Comparison of ENCODE assay signal across 9 mouse cellular contexts in genomic region chr11:105182461-105182855, GRCm38 (mm10). TPM values are rescaled to one million over a fixed set of nuclear protein-coding genes. Genes with fewer than 3 reads are reported as not detected.
DNase-seq lines count a peak whose midpoint lies in the region; ATAC-seq and TF ChIP-seq lines count a peak whose summit lies in the region.
"Had no signal": no experiment of that assay in that cellular context is flagged by ENCODE, and none has a peak within 500 bp of the region (broad histone marks: within the 10 kb centered on the region; RNA-seq: fewer than 3 reads in every experiment).

No protein-coding gene starts in this region.

- H3K27me3 ChIP-seq in kidney, adult 2 months (replicated peaks; ENCODE audit: control insufficient read depth, insufficient read depth, low read length): no peaks in the 10 kb centered on the region
- H3K27me3 ChIP-seq in MEL (ENCODE audit: control insufficient read depth in 1 of 2, insufficient read depth in 2 of 2, low read length in 2 of 2): no peaks in the 10 kb centered on the region
- no peaks in the 10 kb centered on the region for H3K27me3 ChIP-seq in forebrain, embryonic 15.5 days

- H3K9ac ChIP-seq in MEL (ENCODE audit: control insufficient read depth, low read depth, low read length, poor library complexity, severe bottlenecking): peak overlapping the region; percentile 100
- H3K9ac ChIP-seq in forebrain, embryonic 15.5 days (replicated peaks): peak overlapping the region; percentile 95

- peak overlapping the region; percentile 76 for H3K4me2 ChIP-seq in forebrain, embryonic 15.5 days (replicated peaks)

- peaks cover 3% of the 10 kb centered on the region for H3K36me3 ChIP-seq in kidney, adult 2 months (ENCODE audit: control insufficient read depth, insufficient read depth, low read length)
- H3K36me3 ChIP-seq in MEL (ENCODE audit: control insufficient read depth in 1 of 2, insufficient read depth in 2 of 2, low read length in 2 of 2): peaks cover 22 to 34% of the 10 kb centered on the region in 2 experiments
- H3K36me3 ChIP-seq in forebrain, embryonic 15.5 days: peaks cover 15% of the 10 kb centered on the region
- H3K36me3 ChIP-seq in macrophage (ENCODE audit: inconsistent target): peaks cover 29% of the 10 kb centered on the region; the same call in 1 of the 2 replicates

- peaks cover 21% of the 10 kb centered on the region for H3K4me1 ChIP-seq in kidney, adult 2 months (ENCODE audit: control insufficient read depth, insufficient read depth, low read length)
- H3K4me1 ChIP-seq in MEL (ENCODE audit: control insufficient read depth in 1 of 2, insufficient read depth in 2 of 2, low read length in 2 of 2): peaks cover 13 to 14% of the 10 kb centered on the region in 2 experiments
- peaks cover 36% of the 10 kb centered on the region for H3K4me1 ChIP-seq in forebrain, embryonic 15.5 days

- TF ChIP-seq EP300 in MEL (IDR thresholded peaks at IDR 0.05; ENCODE audit: low read depth in 1 of 2, low read length in 2 of 2): 0 out of 4 replicates have a peak, but pooled peaks of 1 of the 2 experiments have one; percentile 25

- H3K79me2 ChIP-seq in MEL (ENCODE audit: control insufficient read depth, insufficient read depth, low read length, poor library complexity) (peaks cover 55% of the 10 kb centered on the region), macrophage (ENCODE audit: inconsistent target) (peaks cover 53% of the 10 kb centered on the region)

- H3K27ac ChIP-seq in kidney, adult 2 months (ENCODE audit: insufficient read depth, low read depth, low read length): peak overlapping the region; percentile 97
- peak overlapping the region; percentile 61 for H3K27ac ChIP-seq in MEL (ENCODE audit: control insufficient read depth, low read depth, low read length)
- peak overlapping the region; percentile 93 for H3K27ac ChIP-seq in forebrain, embryonic 15.5 days (replicated peaks)
- H3K27ac ChIP-seq in macrophage: peak overlapping the region; percentile 63

- WGBS in kidney, adult 2 months: under 1% methylated on average over 4 of the region's 4 CpGs
- 5% methylated on average over 4 of the region's 4 CpGs for WGBS in forebrain, embryonic 15.5 days
- WGBS in macrophage (ENCODE audit: missing documents): 0% methylated on average over 4 of the region's 4 CpGs

- no peak for ATAC-seq in forebrain, embryonic 15.5 days (replicated peaks)

- no peaks in the 10 kb centered on the region for H3K9me3 ChIP-seq in MEL (replicated peaks; ENCODE audit: insufficient read depth, low read length)
- no peaks in the 10 kb centered on the region for H3K9me3 ChIP-seq in forebrain, embryonic 15.5 days

- peak; percentile 44 for DNase-seq in kidney, adult 2 months
- DNase-seq in kidney, postnatal 14 days: no peak
- DNase-seq in MEL (ENCODE audit: low read depth, low spot score): no peak
- DNase-seq in frontal cortex, adult 2 months (ENCODE audit: extremely low spot score in 1 of 2, low spot score in 1 of 2): no peak
- DNase-seq in thymus, postnatal 0 days (ENCODE audit: low spot score): no peak
- DNase-seq in embryo, embryonic 10 days (ENCODE audit: low spot score): no peak

- no peak for TF ChIP-seq CTCF in kidney, adult 2 months (conservative IDR thresholded peaks at IDR 0.05; ENCODE audit: insufficient read depth, insufficient read length, low read depth, low read length)
- TF ChIP-seq CTCF in MEL (IDR thresholded peaks at IDR 0.05 in 2 of 3, conservative IDR thresholded peaks at IDR 0.05 in 1 of 3; ENCODE audit: control insufficient read depth in 1 of 3, insufficient read depth in 1 of 3, low read depth in 2 of 3, low read length in 3 of 3, poor library complexity in 1 of 3, severe bottlenecking in 1 of 3): no peak

- no peak for TF ChIP-seq RAD21 in MEL (IDR thresholded peaks at IDR 0.05; ENCODE audit: low read depth, low read length)

- H3K4me3 ChIP-seq in kidney, adult 2 months (ENCODE audit: insufficient read depth, low read depth, low read length): peak overlapping the region; percentile 97
- H3K4me3 ChIP-seq in MEL (ENCODE audit: control insufficient read depth in 1 of 2, insufficient read depth in 1 of 2, low read depth in 2 of 2, low read length in 2 of 2) (peak overlapping the region; percentile 91 to 98), macrophage (ENCODE audit: inconsistent target) (peak overlapping the region; percentile 81)
- peak overlapping the region; percentile 91 for H3K4me3 ChIP-seq in forebrain, embryonic 15.5 days

- TF ChIP-seq POLR2A in kidney, adult 2 months (IDR thresholded peaks at IDR 0.05; ENCODE audit: low read depth, low read length): no peak
- no peak; a peak in 2 of 4 replicates for TF ChIP-seq POLR2A in MEL (IDR thresholded peaks at IDR 0.05; ENCODE audit: control insufficient read depth in 1 of 2, insufficient read depth in 1 of 2, low read depth in 1 of 2, low read length in 2 of 2, poor library complexity in 1 of 2)

TF ChIP-seq in MEL, 35 proteins besides CTCF, POLR2A, EP300 and RAD21:
- TF ChIP-seq HCFC1 (IDR thresholded peaks at IDR 0.05; ENCODE audit: low read depth, low read length): 0 out of 2 replicates have a peak, but pooled peaks have one; percentile 10
- 0 out of 2 replicates have a peak, but pooled peaks have one; percentile 36 for TF ChIP-seq TBP (IDR thresholded peaks at IDR 0.05; ENCODE audit: low read depth, low read length)
- 0 out of 2 replicates have a peak, but pooled peaks have one; percentile 21 for TF ChIP-seq ZKSCAN1 (IDR thresholded peaks at IDR 0.05; ENCODE audit: low read depth, low read length)
- TF ChIP-seq CHD2 (IDR thresholded peaks at IDR 0.05; ENCODE audit: low read length): no peak
- peak; percentile 72 for TF ChIP-seq ZNF384 (IDR thresholded peaks at IDR 0.05; ENCODE audit: low read depth, low read length)
- TF ChIP-seq TCF12 (IDR thresholded peaks at IDR 0.05; ENCODE audit: low read depth, low read length): 0 out of 2 replicates have a peak, but pooled peaks have one; percentile 4
- TF ChIP-seq MXI1 (IDR thresholded peaks at IDR 0.05; ENCODE audit: low read depth, low read length): peak; percentile 40; the same call in 1 of the 2 replicates
- TF ChIP-seq MAX (IDR thresholded peaks at IDR 0.05; ENCODE audit: low read length): no peak; the same call in 1 of the 2 replicates
- no peak for TF ChIP-seq SIN3A (IDR thresholded peaks at IDR 0.05; ENCODE audit: low read length)
- TF ChIP-seq MAZ (IDR thresholded peaks at IDR 0.05; ENCODE audit: low read depth, low read length): no peak

RNA-seq across cellular contexts. Expression of gene Tlk2, which starts 3.9 kb away (rescaled TPM):
- 15.1 and 15.4 TPM in 2 replicates for polyA plus RNA-seq in kidney, adult 2 months (2012; rRNA removed)
- 52.7 and 60.9 TPM in 2 replicates for total RNA-seq in MEL (2012; rRNA removed)
- polyA plus RNA-seq in MEL (2012; ENCODE audit: insufficient read depth in 1 of 2, insufficient read length in 2 of 2, low read depth in 1 of 2, low replicate concordance in 2 of 2, missing spikeins in 1 of 2): 10 to 100 TPM in 1 of 2 experiments, not detected in 1; 46.5 TPM
- polyA plus RNA-seq in forebrain, embryonic 15.5 days (2015; fragmentation: Nextera tagmentation; extraction: Ambion mirVana): 18.6 TPM in 2 replicates
- 100 to 1,000 TPM in 24 of 26 experiments, 10 to 100 TPM in 2; 96.5 to 340 (median 136) TPM for total RNA-seq in macrophage (2018; cell fraction: chromatin; rRNA removed)
- 10 to 100 TPM; 28.6 to 65.0 (median 45.4) TPM for total RNA-seq in macrophage (2018; cell fraction: cytosol; rRNA removed)
- 100 to 1,000 TPM in 3 of 26 experiments, 10 to 100 TPM in 23; 49.9 to 251 (median 81.0) TPM for total RNA-seq in macrophage (2018; cell fraction: nucleus; rRNA removed)
- polyA plus RNA-seq in macrophage (2018): 24.2 to 43.0 TPM (median 26.1 TPM) in 3 replicates
- polyA plus RNA-seq in frontal cortex, adult 2 months (2012; rRNA removed): 43.1 and 43.4 TPM in 2 replicates
- polyA plus RNA-seq in thymus, postnatal 0 days (2015; fragmentation: Nextera tagmentation; extraction: Ambion mirVana): 18.3 and 19.1 TPM in 2 replicates

RNA-seq across cellular contexts. Expression of gene Gm10842, which starts 35.8 kb away (rescaled TPM):
- polyA plus RNA-seq in kidney, adult 2 months (2012; rRNA removed): not detected in 2 replicates
- total RNA-seq in MEL (2012; rRNA removed): not detected in 2 replicates
- polyA plus RNA-seq in MEL (2012; ENCODE audit: insufficient read depth in 1 of 2, insufficient read length in 2 of 2, low read depth in 1 of 2, low replicate concordance in 2 of 2, missing spikeins in 1 of 2) (not detected), macrophage (2018) (not detected in 3 replicates)
- not detected in 2 replicates for polyA plus RNA-seq in forebrain, embryonic 15.5 days (2015; fragmentation: Nextera tagmentation; extraction: Ambion mirVana)
- total RNA-seq in macrophage (2018; cell fraction: chromatin; rRNA removed): not detected
- not detected for total RNA-seq in macrophage (2018; cell fraction: cytosol; rRNA removed)
- not detected for total RNA-seq in macrophage (2018; cell fraction: nucleus; rRNA removed)
- not detected in 2 replicates for polyA plus RNA-seq in frontal cortex, adult 2 months (2012; rRNA removed)
- polyA plus RNA-seq in thymus, postnatal 0 days (2015; fragmentation: Nextera tagmentation; extraction: Ambion mirVana): not detected in 2 replicates
- total RNA-seq: layer of hippocampus, adult 8-10 months had no signal

RNA-seq across cellular contexts. Expression of gene Mettl2, which starts 56.2 kb away (rescaled TPM):
- polyA plus RNA-seq in kidney, adult 2 months (2012; rRNA removed): 9.5 and 9.7 TPM in 2 replicates
- total RNA-seq in MEL (2012; rRNA removed): 53.5 and 59.9 TPM in 2 replicates
- polyA plus RNA-seq in MEL (2012; ENCODE audit: insufficient read depth in 1 of 2, insufficient read length in 2 of 2, low read depth in 1 of 2, low replicate concordance in 2 of 2, missing spikeins in 1 of 2) (10 to 100 TPM in 1 of 2 experiments, not detected in 1; 61.7 TPM), macrophage (2018) (11.3 to 21.5 TPM (median 16.6 TPM) in 3 replicates)
- 30.6 and 34.7 TPM in 2 replicates for polyA plus RNA-seq in forebrain, embryonic 15.5 days (2015; fragmentation: Nextera tagmentation; extraction: Ambion mirVana)
- 10 to 100 TPM in 25 of 26 experiments, 1 to 10 TPM in 1; 7.9 to 53.9 (median 30.4) TPM for total RNA-seq in macrophage (2018; cell fraction: chromatin; rRNA removed)
- total RNA-seq in macrophage (2018; cell fraction: cytosol; rRNA removed): 10 to 100 TPM in 18 of 26 experiments, 1 to 10 TPM in 8; 7.4 to 14.4 (median 11.5) TPM
- 10 to 100 TPM in 25 of 26 experiments, 1 to 10 TPM in 1; 10.0 to 43.0 (median 20.0) TPM for total RNA-seq in macrophage (2018; cell fraction: nucleus; rRNA removed)
- polyA plus RNA-seq in frontal cortex, adult 2 months (2012; rRNA removed): 24.8 and 29.0 TPM in 2 replicates
- 23.3 and 29.7 TPM in 2 replicates for polyA plus RNA-seq in thymus, postnatal 0 days (2015; fragmentation: Nextera tagmentation; extraction: Ambion mirVana)
